In genomic region chr7:107567261-107567671, GRCm38 (mm10) we compare ENCODE assay signal across 9 mouse cellular contexts. TPM values are rescaled to one million over a fixed set of nuclear protein-coding genes. Genes with fewer than 3 reads are reported as not detected.
A peak's percentile ranks its signal among the peaks of the same experiment; 100 is the strongest.
DNase-seq lines count a peak whose midpoint lies in the region; ATAC-seq and TF ChIP-seq lines count a peak whose summit lies in the region.
"Had no signal": no experiment of that assay in that cellular context is flagged by ENCODE, and none has a peak within 500 bp of the region (broad histone marks: within the 10 kb centered on the region; RNA-seq: fewer than 3 reads in every experiment).

TSS of gene Olfml1 (plus strand) at chr7:107567446.

- H3K9ac ChIP-seq in midbrain, postnatal 0 days (replicated peaks; ENCODE audit: low read length, poor library complexity, severe bottlenecking): no peak within 1 kb of the TSS
- no peak within 1 kb of the TSS for H3K9ac ChIP-seq in midbrain, embryonic 13.5 days (replicated peaks)
- H3K9ac ChIP-seq in hindbrain, embryonic 15.5 days: no peak within 1 kb of the TSS
- peak within 1 kb of the TSS; percentile 56 for H3K9ac ChIP-seq in lung, embryonic 14.5 days
- H3K9ac ChIP-seq: liver, embryonic 14.5 days had no signal

- H3K9me3 ChIP-seq in midbrain, postnatal 0 days (ENCODE audit: low read length): no peaks in the 10 kb centered on the region; the same call in 1 of the 2 replicates
- no peaks in the 10 kb centered on the region for H3K9me3 ChIP-seq in midbrain, embryonic 13.5 days
- H3K9me3 ChIP-seq in hindbrain, embryonic 15.5 days: no peaks in the 10 kb centered on the region
- H3K9me3 ChIP-seq in lung, embryonic 14.5 days (ENCODE audit: low read depth, low read length): no peaks in the 10 kb centered on the region

- no peaks in the 10 kb centered on the region for H3K4me1 ChIP-seq in midbrain, postnatal 0 days (ENCODE audit: insufficient read depth, low read length)
- H3K4me1 ChIP-seq in midbrain, embryonic 13.5 days (replicated peaks): no peaks in the 10 kb centered on the region
- no peaks in the 10 kb centered on the region for H3K4me1 ChIP-seq in hindbrain, embryonic 15.5 days (replicated peaks)
- peaks cover 6% of the 10 kb centered on the region for H3K4me1 ChIP-seq in lung, embryonic 14.5 days (ENCODE audit: insufficient read depth)

- intact Hi-C loops in gastrocnemius, adult 2 months (cut with DNase I): no loop called here

- no peak within 1 kb of the TSS for H3K4me2 ChIP-seq in midbrain, postnatal 0 days (ENCODE audit: low read depth, low read length, poor library complexity, severe bottlenecking)
- H3K4me2 ChIP-seq in midbrain, embryonic 13.5 days (replicated peaks): no peak within 1 kb of the TSS
- no peak within 1 kb of the TSS for H3K4me2 ChIP-seq in hindbrain, embryonic 15.5 days
- peak within 1 kb of the TSS; percentile 63 for H3K4me2 ChIP-seq in lung, embryonic 14.5 days

- ATAC-seq in midbrain, postnatal 0 days (ENCODE audit: low FRiP score): peak; percentile 52; the same call in 1 of the 2 replicates
- no peak for ATAC-seq in midbrain, embryonic 13.5 days
- peak; percentile 54; the same call in 1 of the 2 replicates for ATAC-seq in hindbrain, embryonic 15.5 days (ENCODE audit: low FRiP score, low read depth)
- peak; percentile 97 for ATAC-seq in lung, embryonic 14.5 days (ENCODE audit: insufficient read depth)

- H3K27me3 ChIP-seq in midbrain, postnatal 0 days (ENCODE audit: insufficient read depth, low read length): no peaks in the 10 kb centered on the region
- H3K27me3 ChIP-seq in midbrain, embryonic 13.5 days: no peaks in the 10 kb centered on the region
- H3K27me3 ChIP-seq in hindbrain, embryonic 15.5 days: no peaks in the 10 kb centered on the region
- no peaks in the 10 kb centered on the region for H3K27me3 ChIP-seq in lung, embryonic 14.5 days (ENCODE audit: insufficient read depth, low read length)

- peak; percentile 13 for DNase-seq in midbrain, postnatal 0 days (ENCODE audit: low spot score)
- DNase-seq in gastrocnemius, adult 2 months: peak; percentile 65
- peak; percentile 5 to 37 for DNase-seq in layer of hippocampus, postnatal 14 days (ENCODE audit: low spot score in 2 of 2)
- peak; percentile 88 for DNase-seq in lung, embryonic 14.5 days
- peak; percentile 52 for DNase-seq in testis, postnatal 10 days (ENCODE audit: low spot score)
- no peak for DNase-seq in Muller cell, postnatal 12 days (ENCODE audit: inconsistent ontology term)

- H3K27ac ChIP-seq in midbrain, postnatal 0 days (ENCODE audit: low read depth, low read length): no peak within 1 kb of the TSS
- no peak within 1 kb of the TSS for H3K27ac ChIP-seq in midbrain, embryonic 13.5 days
- H3K27ac ChIP-seq in gastrocnemius, adult 2 months: peak within 1 kb of the TSS; percentile 67
- H3K27ac ChIP-seq in hindbrain, embryonic 15.5 days (replicated peaks): 0 out of 2 replicates have a peak within 1 kb of the TSS, but pooled peaks have one; percentile 14
- peak within 1 kb of the TSS; percentile 90 for H3K27ac ChIP-seq in lung, embryonic 14.5 days (ENCODE audit: low read depth)
- H3K27ac ChIP-seq: liver, embryonic 14.5 days had no signal

- TF ChIP-seq CTCF in midbrain, postnatal 0 days (IDR thresholded peaks at IDR 0.05): no peak
- no peak for TF ChIP-seq CTCF in gastrocnemius, adult 2 months (IDR thresholded peaks at IDR 0.05)
- no peak for TF ChIP-seq CTCF in lung, embryonic 14.5 days (IDR thresholded peaks at IDR 0.05; ENCODE audit: low read depth)

- WGBS in midbrain, postnatal 0 days: 61% methylated on average over 7 of the region's 7 CpGs
- 63% methylated on average over 7 of the region's 7 CpGs for WGBS in midbrain, embryonic 13.5 days
- WGBS in hindbrain, embryonic 15.5 days: 66% methylated on average over 7 of the region's 7 CpGs
- WGBS in lung, embryonic 14.5 days: 12% methylated on average over 7 of the region's 7 CpGs

- H3K4me3 ChIP-seq in midbrain, postnatal 0 days (ENCODE audit: low read depth, low read length): no peak within 1 kb of the TSS
- no peak within 1 kb of the TSS for H3K4me3 ChIP-seq in midbrain, embryonic 13.5 days (replicated peaks)
- H3K4me3 ChIP-seq in gastrocnemius, adult 2 months: peak within 1 kb of the TSS; percentile 66
- H3K4me3 ChIP-seq in hindbrain, embryonic 15.5 days: no peak within 1 kb of the TSS
- peak within 1 kb of the TSS; percentile 45 for H3K4me3 ChIP-seq in lung, embryonic 14.5 days (ENCODE audit: low read depth, low read length)

- no peaks in the 10 kb centered on the region for H3K36me3 ChIP-seq in midbrain, postnatal 0 days (ENCODE audit: insufficient read depth, low read length)
- H3K36me3 ChIP-seq in midbrain, embryonic 13.5 days: no peaks in the 10 kb centered on the region
- H3K36me3 ChIP-seq in hindbrain, embryonic 15.5 days: no peaks in the 10 kb centered on the region
- peaks cover 7% of the 10 kb centered on the region for H3K36me3 ChIP-seq in lung, embryonic 14.5 days (ENCODE audit: insufficient read depth)

RNA-seq across cellular contexts. Expression of gene Olfml1, which starts in this region (rescaled TPM):
- total RNA-seq in midbrain, postnatal 0 days (2014; rRNA removed): 3.6 and 3.8 TPM in 2 replicates
- 4.1 and 4.3 TPM in 2 replicates for polyA plus RNA-seq in midbrain, postnatal 0 days (2015; fragmentation: Nextera tagmentation; extraction: Ambion mirVana)
- polyA plus RNA-seq in midbrain, embryonic 13.5 days (2015; fragmentation: Nextera tagmentation; extraction: Ambion mirVana): 2.4 and 2.5 TPM in 2 replicates
- 1 to 10 TPM; 2.0 to 2.6 TPM for total RNA-seq in gastrocnemius, adult 2 months (2021)
- 3.3 and 4.2 TPM in 2 replicates for polyA plus RNA-seq in hindbrain, embryonic 15.5 days (2015; fragmentation: Nextera tagmentation; extraction: Ambion mirVana)
- 10 to 100 TPM in 1 of 2 experiments, 1 to 10 TPM in 1; 9.2 to 10.3 TPM for total RNA-seq in layer of hippocampus, postnatal 14 days (2021)
- polyA plus RNA-seq in lung, embryonic 14.5 days (2014; fragmentation: Nextera tagmentation; extraction: Ambion mirVana): 14.5 and 15.6 TPM in 2 replicates

Comparison
In these comparisons a context has a peak if more than half of its experiments do, and no peak if none do; other contexts are left out.
1. H3K27ac ChIP-seq: peak in gastrocnemius, adult 2 months (single experiment), hindbrain, embryonic 15.5 days (single experiment) and lung, embryonic 14.5 days (single experiment); none in midbrain, postnatal 0 days (single experiment) and midbrain, embryonic 13.5 days (single experiment).
2. H3K4me3 ChIP-seq: peak in gastrocnemius, adult 2 months (single experiment) and lung, embryonic 14.5 days (single experiment); none in midbrain, postnatal 0 days (single experiment), midbrain, embryonic 13.5 days (single experiment) and hindbrain, embryonic 15.5 days (single experiment).